Mouse (Mus musculus): ENCODE results near the gene Fkbp3.

DNA sequence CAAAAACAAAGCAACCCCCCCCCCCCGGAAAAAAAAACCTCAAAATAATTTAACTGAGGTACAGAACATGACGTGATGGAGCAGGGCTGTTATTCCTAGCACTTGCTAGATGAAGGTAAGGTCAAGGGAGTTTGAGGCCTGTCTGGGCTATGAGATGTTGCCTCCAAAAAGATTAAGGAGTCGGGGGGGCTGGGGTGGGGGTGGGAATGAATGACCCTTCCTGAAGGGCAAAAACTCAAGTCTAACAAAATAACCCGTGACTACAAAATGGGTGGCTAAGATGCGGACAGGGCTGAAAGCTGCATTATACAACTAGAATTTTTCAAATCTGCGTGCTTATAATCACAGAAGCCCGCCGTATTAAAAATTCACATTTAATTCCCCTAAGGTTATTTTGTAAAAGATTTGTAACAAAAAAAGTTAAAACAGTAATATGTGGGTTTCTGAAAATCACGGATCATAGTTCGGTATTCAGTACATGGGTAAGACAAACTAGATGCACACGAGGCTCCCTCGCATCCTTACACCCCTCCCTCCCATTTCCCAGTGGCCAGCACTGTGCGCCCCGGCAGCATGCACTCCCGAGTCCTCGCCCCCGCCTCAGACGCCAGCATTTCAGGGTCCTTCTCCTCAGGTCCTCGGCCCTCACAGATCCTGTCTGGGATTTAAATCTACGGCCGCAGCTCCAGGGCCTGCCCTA lies 746 bp downstream of the Fkbp3 start:
- TF ChIP-seq POLR2A (IDR thresholded peaks at IDR 0.05; ENCODE audit: borderline replicate concordance, insufficient read depth, low read length) = no peak
- TF ChIP-seq CTCF (IDR thresholded peaks at IDR 0.05; ENCODE audit: borderline replicate concordance, insufficient read depth, low read depth, low read length) = no peak

Data from cerebellum, adult 2 months (tissue).